Mouse (Mus musculus) neural tube, embryonic 12.5 days (tissue): ENCODE data around the gene Glb1. TPM values are rescaled to one million over a fixed set of nuclear protein-coding genes. Genes with fewer than 3 reads are reported as not detected.
A peak's percentile ranks its signal among the peaks of the same experiment; 100 is the strongest.
"Not testable (repeated sequence)": the region's sequence is repeated elsewhere in the genome, so short reads cannot be mapped to it uniquely, and the experiment has no call there.

ENCODE experiments used
- ATAC-seq: fragments of 200-750 bp; cut with Nextera tagmentation; 2 replicates; pipeline ENCODE4 v1.8.0; 2017; ENCODE audit warnings: low read depth, mild to moderate bottlenecking, moderate TSS enrichment, moderate library complexity; ENCODE audit not compliant: low FRiP score
- H3K27ac ChIP-seq: fragments of 300-500 bp; sonication (generic); 2 replicates; pipeline ENCODE4 v1.5.1; 2016
- H3K27me3 ChIP-seq: fragments of 300-500 bp; sonication (generic); replicated peaks from 2 replicates; pipeline ENCODE4 v1.6.1; 2016; ENCODE audit warnings: mild to moderate bottlenecking
- H3K36me3 ChIP-seq: fragments of 300-500 bp; sonication (generic); 2 replicates; pipeline ENCODE4 v1.6.1; 2016; ENCODE audit warnings: mild to moderate bottlenecking
- H3K4me1 ChIP-seq: fragments of 300-500 bp; sonication (generic); 2 replicates; pipeline ENCODE4 v1.6.1; 2016
- H3K4me2 ChIP-seq: fragments of 300-500 bp; sonication (generic); replicated peaks from 2 replicates; pipeline ENCODE4 v1.6.1; 2016; ENCODE audit warnings: mild to moderate bottlenecking
- H3K4me3 ChIP-seq: fragments of 300-500 bp; sonication (generic); 2 replicates; pipeline ENCODE4 v1.5.1; 2016
- H3K9ac ChIP-seq: fragments of 300-500 bp; sonication (generic); 2 replicates; pipeline ENCODE4 v1.6.1; 2016; ENCODE audit warnings: mild to moderate bottlenecking
- H3K9me3 ChIP-seq: fragments of 300-500 bp; sonication (generic); 2 replicates; pipeline ENCODE4 v1.6.1; 2016; ENCODE audit warnings: mild to moderate bottlenecking
- WGBS: fragments of 180-500 bp; shearing (Covaris S2); methylation state at CpG from one replicate; pipeline ENCODE4 v1.1.7; 2016; 5-methylcytosine and 5-hydroxymethylcytosine counted together
- polyA plus RNA-seq: library from polyadenylated mRNA; unstranded; fragments of >200 nt; fragmentation: Nextera tagmentation; extraction: Ambion mirVana; gene quantifications from 2 replicates; pipeline ENCODE4 v1.2.1, GENCODE M21; 2016

Gene Glb1
- polyA plus RNA-seq, 1 experiment from 2014 or later: 24.5 TPM

DNA sequence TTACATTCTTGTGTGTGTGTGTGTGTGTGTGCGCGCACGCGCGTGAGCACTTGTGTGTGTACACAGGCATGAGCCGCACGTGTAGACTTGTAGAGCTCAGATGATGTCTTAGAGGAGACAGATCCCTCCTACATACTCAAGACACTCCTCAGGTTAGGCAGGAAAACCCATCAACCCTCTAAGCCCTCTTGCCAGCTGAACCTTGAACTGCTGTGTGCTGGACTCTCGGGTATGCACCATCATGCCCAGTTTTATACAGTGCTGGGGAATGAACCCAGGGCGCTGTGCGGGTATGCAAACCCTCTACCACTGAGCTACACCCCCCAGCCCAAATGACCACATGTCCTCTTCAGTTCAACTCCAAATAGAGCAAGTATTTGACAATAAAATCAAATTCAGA, 15.7 kb upstream of the Glb1 start:
- no peaks in the 10 kb centered on the region; the same call in 1 of the 2 replicates for H3K4me1 ChIP-seq
- no peak overlapping the region for H3K9ac ChIP-seq
- H3K9me3 ChIP-seq: peaks cover 3% of the 10 kb centered on the region; the same call in 1 of the 2 replicates
- no peak for ATAC-seq
- H3K36me3 ChIP-seq: no peaks in the 10 kb centered on the region
- H3K27me3 ChIP-seq: no peaks in the 10 kb centered on the region
- no peak overlapping the region for H3K4me3 ChIP-seq
- H3K4me2 ChIP-seq: no peak overlapping the region
- no peak overlapping the region for H3K27ac ChIP-seq
- WGBS: 97% methylated on average over 10 of the region's 10 CpGs

DNA sequence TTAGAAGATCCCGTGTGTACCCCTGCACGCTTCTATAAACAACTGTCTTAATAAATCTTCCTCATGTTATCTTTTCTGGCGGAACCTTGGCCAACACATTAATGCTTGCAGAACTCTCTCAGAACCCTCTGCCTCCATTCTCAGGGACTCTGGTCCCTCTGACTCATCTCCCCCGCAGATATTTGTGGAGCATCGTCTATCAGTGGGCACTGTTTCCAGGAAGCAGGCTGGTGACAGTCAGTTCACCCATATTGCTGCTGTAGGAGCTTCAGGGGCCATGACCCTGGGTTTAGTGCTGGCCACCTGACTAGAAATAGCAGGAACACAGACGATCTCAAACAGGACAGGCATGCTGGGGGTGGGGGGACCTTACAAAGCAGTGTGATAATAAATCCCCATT, 13.8 kb upstream of the Glb1 start:
- ATAC-seq: no peak
- no peaks in the 10 kb centered on the region; the same call in 1 of the 2 replicates for H3K27me3 ChIP-seq
- no peak overlapping the region for H3K27ac ChIP-seq
- H3K4me2 ChIP-seq: no peak overlapping the region
- no peaks in the 10 kb centered on the region for H3K36me3 ChIP-seq
- no peak overlapping the region for H3K9ac ChIP-seq
- no peaks in the 10 kb centered on the region; the same call in 1 of the 2 replicates for H3K4me1 ChIP-seq
- H3K4me3 ChIP-seq: no peak overlapping the region
- WGBS: 62% methylated on average over 6 of the region's 6 CpGs
- peaks cover 3% of the 10 kb centered on the region; the same call in 1 of the 2 replicates for H3K9me3 ChIP-seq

DNA sequence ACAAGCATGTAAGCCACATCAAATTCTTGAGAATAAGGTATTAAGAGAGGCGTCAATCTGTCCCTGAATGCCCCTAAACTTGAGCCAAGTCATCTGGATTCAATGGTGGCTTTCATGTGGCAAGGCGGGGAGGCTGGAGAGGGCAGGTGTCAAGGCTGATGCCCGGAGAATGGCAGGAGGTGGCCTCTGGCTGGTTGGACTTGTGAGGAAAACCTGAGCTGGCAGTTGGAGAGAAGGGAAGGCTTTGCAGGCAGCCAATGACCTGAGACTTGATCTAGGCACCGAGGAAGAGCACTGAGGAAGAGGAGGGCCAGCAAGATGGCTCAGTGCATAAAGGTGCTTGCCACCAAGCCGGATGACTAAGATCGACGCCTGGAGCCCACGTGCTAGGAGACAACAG, 12.6 kb upstream of the Glb1 start:
- Histone ChIP-seq H3K4me3 (no peak overlapping the region), H3K4me1 (no peaks in the 10 kb centered on the region; the same call in 1 of the 2 replicates), H3K27ac (no peak overlapping the region), H3K4me2 (no peak overlapping the region), H3K9me3 (peaks cover 3% of the 10 kb centered on the region; the same call in 1 of the 2 replicates), H3K9ac (no peak overlapping the region), H3K36me3 (no peaks in the 10 kb centered on the region), H3K27me3 (no peaks in the 10 kb centered on the region; the same call in 1 of the 2 replicates)
- no peak for ATAC-seq
- 94% methylated on average over 8 of the region's 8 CpGs for WGBS

GRCm38 (mm10) chr9:114388701-114389370, 12.0 kb upstream of the Glb1 start:
- Histone ChIP-seq H3K36me3 (no peaks in the 10 kb centered on the region), H3K4me1 (no peaks in the 10 kb centered on the region; the same call in 1 of the 2 replicates), H3K4me2 (no peak overlapping the region), H3K9me3 (peaks cover 3% of the 10 kb centered on the region; the same call in 1 of the 2 replicates), H3K4me3 (no peak overlapping the region), H3K27me3 (no peaks in the 10 kb centered on the region; the same call in 1 of the 2 replicates), H3K27ac (no peak overlapping the region), H3K9ac (no peak overlapping the region)
- WGBS: 89% methylated on average over 3 of the region's 3 CpGs
- ATAC-seq: no peak

DNA sequence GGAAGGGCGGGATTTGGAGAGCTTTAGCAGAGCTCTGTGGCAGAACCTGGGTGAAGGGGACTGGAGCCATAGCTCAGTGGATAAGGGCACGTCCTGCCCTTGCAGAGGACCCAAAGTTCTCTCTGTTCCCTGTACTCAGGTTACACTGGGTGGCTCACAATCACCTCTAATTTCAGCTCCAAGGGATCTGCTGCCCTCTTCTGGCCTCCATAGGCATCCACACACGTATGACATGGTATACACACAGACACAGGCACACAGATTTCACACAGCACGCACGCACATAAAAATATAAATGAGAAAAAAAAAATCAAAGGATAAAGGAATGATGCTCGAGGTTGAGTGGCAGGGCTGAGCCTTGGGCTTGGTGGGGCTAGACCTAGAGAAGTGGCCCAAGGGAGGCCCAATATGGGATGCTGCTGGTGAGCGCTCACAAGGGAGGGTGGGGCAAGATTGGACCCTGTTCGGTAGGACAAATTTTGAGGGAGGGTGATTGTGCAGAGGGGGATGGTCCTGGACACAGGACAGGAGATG, 11.4 kb upstream of the Glb1 start:
- ATAC-seq: peak; percentile 38
- Histone ChIP-seq H3K27ac (no peak overlapping the region), H3K4me2 (peak overlapping the region; percentile 94), H3K4me1 (no peaks in the 10 kb centered on the region; the same call in 1 of the 2 replicates), H3K27me3 (no peaks in the 10 kb centered on the region; the same call in 1 of the 2 replicates), H3K36me3 (no peaks in the 10 kb centered on the region), H3K9me3 (peaks cover 3% of the 10 kb centered on the region; the same call in 1 of the 2 replicates), H3K4me3 (peak overlapping the region; percentile 69; the same call in 1 of the 2 replicates), H3K9ac (peak overlapping the region; percentile 81; the same call in 1 of the 2 replicates)
- 77% methylated on average over 8 of the region's 8 CpGs for whole genome bisulfite sequencing

DNA sequence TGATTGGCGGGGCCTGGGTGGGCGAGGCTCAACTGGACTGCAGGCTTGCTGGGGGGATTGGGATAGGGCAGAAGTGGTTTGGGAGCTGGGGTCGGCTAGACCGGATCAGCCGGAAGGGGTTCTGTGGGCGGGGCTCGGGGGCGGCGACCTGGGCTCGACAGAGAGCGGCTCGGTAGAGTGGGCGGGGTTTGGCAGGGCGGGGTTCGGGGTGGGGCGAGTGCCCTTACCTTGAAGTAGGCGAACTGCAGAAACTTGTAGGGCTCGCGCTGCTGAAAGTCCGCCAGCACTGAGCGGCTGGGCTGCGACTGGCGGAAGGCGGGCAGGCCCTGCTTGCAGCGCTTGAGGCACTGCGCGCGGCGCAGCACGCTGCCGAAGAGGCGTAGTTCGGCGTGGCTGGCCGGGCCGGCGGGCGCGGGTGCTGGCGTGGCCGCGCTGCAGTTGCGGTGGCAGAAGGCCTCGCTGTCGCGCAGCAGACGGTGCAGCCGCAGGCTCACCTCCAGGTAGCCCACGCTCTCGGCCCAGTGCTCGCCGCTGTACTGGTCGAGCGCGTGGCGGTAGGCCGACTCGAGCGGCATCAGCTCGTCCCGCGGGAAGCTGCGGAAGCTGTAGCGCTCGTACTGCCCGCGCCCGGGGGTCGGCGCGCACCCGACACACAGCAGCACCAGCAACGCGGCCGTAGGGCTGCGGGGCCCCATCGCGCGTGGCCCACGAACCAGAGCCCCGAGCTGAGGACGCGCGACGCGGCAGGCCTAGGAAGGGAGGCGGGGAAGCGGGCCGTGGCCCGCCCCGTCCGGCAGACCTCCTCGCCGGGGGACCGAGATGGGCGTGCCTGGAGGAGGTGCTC, 10.7 kb upstream of the Glb1 start, which contains the start of gene Crtap:
Gene Crtap (minus strand): TSS at position 771 of the 844 bp plus-strand sequence.
- peaks cover 3% of the 10 kb centered on the region; the same call in 1 of the 2 replicates for H3K9me3 ChIP-seq
- peak within 1 kb of the TSS; percentile 69 for H3K4me3 ChIP-seq
- H3K4me1 ChIP-seq: no peaks in the 10 kb centered on the region; the same call in 1 of the 2 replicates
- peak within 1 kb of the TSS; percentile 81 for H3K9ac ChIP-seq
- H3K27me3 ChIP-seq: no peaks in the 10 kb centered on the region; the same call in 1 of the 2 replicates
- H3K36me3 ChIP-seq: no peaks in the 10 kb centered on the region
- no peak within 1 kb of the TSS for H3K27ac ChIP-seq
- under 1% methylated on average over 96 of the region's 96 CpGs for WGBS
- peak; percentile 77 for ATAC-seq
- peak within 1 kb of the TSS; percentile 94 for H3K4me2 ChIP-seq

GRCm38 (mm10) chr9:114390749-114391075, 10.2 kb upstream of the Glb1 start:
- Histone ChIP-seq H3K4me3 (peak overlapping the region; percentile 69), H3K9me3 (peaks cover 3% of the 10 kb centered on the region; the same call in 1 of the 2 replicates), H3K4me1 (no peaks in the 10 kb centered on the region; the same call in 1 of the 2 replicates), H3K27me3 (no peaks in the 10 kb centered on the region; the same call in 1 of the 2 replicates), H3K4me2 (peak overlapping the region; percentile 94), H3K9ac (peak overlapping the region; percentile 81), H3K27ac (no peak overlapping the region), H3K36me3 (no peaks in the 10 kb centered on the region)
- WGBS: 3% methylated on average over 10 of the region's 10 CpGs
- ATAC-seq: no peak

DNA sequence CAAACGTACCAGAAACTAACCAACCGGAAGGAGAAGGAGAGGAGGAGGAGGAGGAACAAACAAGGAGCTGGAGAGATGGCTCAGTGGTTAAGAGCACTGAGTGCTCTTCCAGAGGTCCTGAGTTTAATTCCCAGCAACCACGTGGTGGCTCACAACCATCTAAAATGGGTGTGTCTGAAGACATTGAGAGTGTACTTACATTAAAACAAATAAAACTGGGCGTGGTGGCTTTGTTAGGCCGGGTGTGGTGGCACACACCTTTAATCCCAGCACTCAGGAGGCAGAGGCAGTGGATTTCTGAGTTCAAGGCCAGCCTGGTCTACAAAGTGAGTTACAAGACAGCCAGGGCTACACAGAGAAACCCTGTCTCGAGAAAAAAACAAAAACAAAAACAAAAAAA, 6.7 kb upstream of the Glb1 start:
- not testable (repeated sequence) for H3K36me3 ChIP-seq, H3K27me3 ChIP-seq, H3K4me3 ChIP-seq, H3K4me2 ChIP-seq, H3K9ac ChIP-seq, H3K27ac ChIP-seq, H3K9me3 ChIP-seq, ATAC-seq, H3K4me1 ChIP-seq
- 68% methylated on average over 6 of the region's 6 CpGs for WGBS

DNA sequence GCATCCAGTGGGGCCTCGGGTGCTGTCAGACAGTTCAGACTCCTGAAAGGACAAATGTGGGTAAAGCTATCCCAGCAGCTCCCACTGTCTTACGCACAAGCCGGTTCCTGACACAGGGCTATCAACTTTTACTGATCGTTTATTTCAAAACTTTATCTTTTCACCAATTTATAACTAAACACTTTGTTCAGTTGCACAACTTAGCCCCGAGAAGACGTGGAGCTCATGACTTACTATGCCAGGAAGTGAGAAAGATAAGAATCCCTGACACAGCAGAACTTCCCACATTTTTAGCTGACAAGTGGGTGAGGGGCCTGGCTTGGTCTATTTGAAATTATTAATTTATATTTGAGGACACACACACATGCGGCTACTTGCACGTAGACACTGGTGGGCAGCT, 6.2 kb upstream of the Glb1 start:
- no peaks in the 10 kb centered on the region for H3K9me3 ChIP-seq
- H3K4me2 ChIP-seq: no peak overlapping the region
- H3K27ac ChIP-seq: no peak overlapping the region
- WGBS: 89% methylated on average over 8 of the region's 8 CpGs
- H3K9ac ChIP-seq: no peak overlapping the region
- no peaks in the 10 kb centered on the region; the same call in 1 of the 2 replicates for H3K27me3 ChIP-seq
- H3K4me3 ChIP-seq: no peak overlapping the region
- ATAC-seq: no peak
- H3K36me3 ChIP-seq: no peaks in the 10 kb centered on the region
- H3K4me1 ChIP-seq: no peaks in the 10 kb centered on the region; the same call in 1 of the 2 replicates

- Histone ChIP-seq H3K9ac (no peak overlapping the region), H3K4me1 (no peaks in the 10 kb centered on the region), H3K36me3 (no peaks in the 10 kb centered on the region), H3K9me3 (no peaks in the 10 kb centered on the region), H3K4me2 (no peak overlapping the region), H3K27me3 (no peaks in the 10 kb centered on the region; the same call in 1 of the 2 replicates), H3K27ac (no peak overlapping the region), H3K4me3 (no peak overlapping the region)
- no peak for ATAC-seq
- WGBS: 90% methylated on average over 4 of the region's 4 CpGs
Measured at GRCm38 (mm10) chr9:114395258-114395657, 5.6 kb upstream of the Glb1 start.

DNA sequence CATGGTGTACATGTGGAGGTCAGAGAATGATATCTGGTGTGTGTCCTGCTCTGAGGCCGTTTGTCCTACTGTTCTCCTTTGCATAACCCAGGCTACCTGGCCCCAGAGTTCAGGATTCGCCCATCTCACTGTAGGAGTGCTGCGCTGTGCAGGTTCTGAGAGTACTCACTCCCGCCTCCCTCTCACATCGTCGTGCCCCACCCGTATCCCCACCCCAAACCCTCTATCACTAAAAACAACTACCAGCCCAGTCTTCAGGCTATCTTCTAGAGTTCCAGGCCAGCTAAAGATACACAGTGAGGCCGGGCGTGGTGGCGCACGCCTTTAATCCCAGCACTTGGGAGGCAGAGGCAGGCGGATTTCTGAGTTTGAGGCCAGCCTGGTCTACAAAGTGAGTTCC, 1.2 kb upstream of the Glb1 start:
- 91% methylated on average over 12 of the region's 12 CpGs for WGBS
- H3K36me3 ChIP-seq: peaks cover 6% of the 10 kb centered on the region
- H3K4me1 ChIP-seq: peaks cover 10% of the 10 kb centered on the region; the same call in 1 of the 2 replicates
- no peak overlapping the region for H3K9ac ChIP-seq
- H3K27me3 ChIP-seq: no peaks in the 10 kb centered on the region
- no peaks in the 10 kb centered on the region for H3K9me3 ChIP-seq
- no peak overlapping the region for H3K4me3 ChIP-seq
- no peak for ATAC-seq
- no peak overlapping the region for H3K4me2 ChIP-seq
- no peak overlapping the region for H3K27ac ChIP-seq

GRCm38 (mm10) chr9:114400588-114400948, 308 bp upstream of the Glb1 start:
- Histone ChIP-seq H3K9me3 (no peaks in the 10 kb centered on the region), H3K27me3 (no peaks in the 10 kb centered on the region), H3K4me1 (peaks cover 10% of the 10 kb centered on the region; the same call in 1 of the 2 replicates), H3K9ac (peak overlapping the region; percentile 83; the same call in 1 of the 2 replicates), H3K36me3 (peaks cover 15% of the 10 kb centered on the region), H3K4me2 (peak overlapping the region; percentile 78), H3K4me3 (peak overlapping the region; percentile 74), H3K27ac (no peak overlapping the region)
- 25% methylated on average over 5 of the region's 5 CpGs for WGBS
- ATAC-seq: no peak
